Mouse (Mus musculus) MEL (cell line): Measurements from ENCODE around the gene Srp9. TPM values are rescaled to one million over a fixed set of nuclear protein-coding genes. Genes with fewer than 3 reads are reported as not detected.

Experiments used
- DNase-seq: peaks from one replicate; pipeline ENCODE4 v3.0.0; 2011; ENCODE audit warnings: low read depth, low spot score
- H3K27ac ChIP-seq: 2 replicates; pipeline ENCODE4 v1.5.1; 2012; ENCODE audit warnings: low read depth, mild to moderate bottlenecking, control low read depth, low read length, moderate library complexity; ENCODE audit not compliant: control insufficient read depth
- H3K27me3 ChIP-seq, 2 experiments: fragments of 150-350 bp in 1 of 2; sonication (generic) in 1 of 2; 2 replicates each; pipeline ENCODE4 v1.6.1; 2012; ENCODE audit warnings: low read length in 2 of 2, mild to moderate bottlenecking in 2 of 2, improper control_type of control experiment in 1 of 2, moderate library complexity in 1 of 2; ENCODE audit not compliant: insufficient read depth in 2 of 2, control insufficient read depth in 1 of 2
- H3K36me3 ChIP-seq, 2 experiments: 2 replicates each; pipeline ENCODE4 v1.6.1; 2012 to 2014; ENCODE audit warnings: low read length in 2 of 2, improper control_type of control experiment in 1 of 2, inconsistent platforms in 1 of 2, mild to moderate bottlenecking in 1 of 2; ENCODE audit not compliant: insufficient read depth in 2 of 2, control insufficient read depth in 1 of 2
- H3K4me1 ChIP-seq, 2 experiments: fragments of 150-350 bp in 1 of 2; sonication (generic) in 1 of 2; 2 replicates each; pipeline ENCODE4 v1.6.1; 2012; ENCODE audit warnings: low read length in 2 of 2, improper control_type of control experiment in 1 of 2, mild to moderate bottlenecking in 1 of 2; ENCODE audit not compliant: insufficient read depth in 2 of 2, control insufficient read depth in 1 of 2
- H3K4me3 ChIP-seq, 2 experiments: fragments of 150-350 bp in 1 of 2; sonication (generic) in 1 of 2; 2 replicates each; pipeline ENCODE4 v1.5.1; 2012; ENCODE audit warnings: low read depth in 2 of 2, low read length in 2 of 2, mild to moderate bottlenecking in 2 of 2, moderate library complexity in 2 of 2, control low read depth in 1 of 2, improper control_type of control experiment in 1 of 2; ENCODE audit not compliant: control insufficient read depth in 1 of 2, insufficient read depth in 1 of 2
- H3K79me2 ChIP-seq: 2 replicates; pipeline ENCODE4 v1.6.1; 2012; ENCODE audit warnings: mild to moderate bottlenecking, low read length, moderate library complexity; ENCODE audit not compliant: control insufficient read depth, poor library complexity, insufficient read depth
- H3K9ac ChIP-seq: 2 replicates; pipeline ENCODE4 v1.6.1; 2012; ENCODE audit warnings: low read depth, mild to moderate bottlenecking, control low read depth, low read length, moderate library complexity; ENCODE audit not compliant: control insufficient read depth, poor library complexity, severe bottlenecking
- H3K9me3 ChIP-seq: fragments of 150-350 bp; sonication (generic); replicated peaks from 2 replicates; pipeline ENCODE4 v1.6.1; 2012; ENCODE audit warnings: mild to moderate bottlenecking, low read length, improper control_type of control experiment, moderate library complexity; ENCODE audit not compliant: insufficient read depth
- BHLHE40 ChIP-seq: IDR thresholded peaks from 2 replicates; pipeline ENCODE4 v1.6.1; 2012; ENCODE audit warnings: low read depth, mild to moderate bottlenecking, inconsistent platforms, low read length, improper control_type of control experiment, borderline replicate concordance
- CHD1 ChIP-seq: IDR thresholded peaks from 2 replicates; pipeline ENCODE4 v1.6.1; 2012; ENCODE audit warnings: low read depth, mild to moderate bottlenecking, inconsistent platforms, low read length, improper control_type of control experiment
- CHD2 ChIP-seq: IDR thresholded peaks from 2 replicates; pipeline ENCODE4 v1.6.1; 2011; ENCODE audit warnings: low read length, improper control_type of control experiment
- CTCF ChIP-seq, 3 experiments: IDR thresholded peaks in 2 of 3; conservative IDR thresholded peaks in 1 of 3; 2 replicates each; pipeline ENCODE4 v1.5.1; 2011 to 2012; ENCODE audit warnings: low read length in 3 of 3, low read depth in 2 of 3, mild to moderate bottlenecking in 2 of 3, improper control_type of control experiment in 1 of 3, inconsistent platforms in 1 of 3, mixed read lengths in 1 of 3, moderate library complexity in 1 of 3; ENCODE audit not compliant: control insufficient read depth in 1 of 3, insufficient read depth in 1 of 3, poor library complexity in 1 of 3, severe bottlenecking in 1 of 3
- E2F4 ChIP-seq: IDR thresholded peaks from 2 replicates; pipeline ENCODE4 v1.6.1; 2011; ENCODE audit warnings: low read depth, low read length, improper control_type of control experiment, borderline replicate concordance
- EP300 ChIP-seq, 2 experiments: IDR thresholded peaks; 2 replicates each; pipeline ENCODE4 v1.6.1; 2011; ENCODE audit warnings: improper control_type of control experiment in 2 of 2, low read length in 2 of 2, low read depth in 1 of 2, mild to moderate bottlenecking in 1 of 2
- GABPA ChIP-seq: IDR thresholded peaks from 2 replicates; pipeline ENCODE4 v1.6.1; 2012; ENCODE audit warnings: low read depth, mild to moderate bottlenecking, inconsistent platforms, low read length, improper control_type of control experiment, moderate library complexity
- GATA1 ChIP-seq: IDR thresholded peaks from 2 replicates; pipeline ENCODE4 v1.6.1; 2011; ENCODE audit warnings: low read depth, low read length, improper control_type of control experiment
- HCFC1 ChIP-seq: IDR thresholded peaks from 2 replicates; pipeline ENCODE4 v1.6.1; 2012; ENCODE audit warnings: low read depth, mild to moderate bottlenecking, inconsistent platforms, low read length, improper control_type of control experiment, moderate library complexity
- JUND ChIP-seq: IDR thresholded peaks from 2 replicates; pipeline ENCODE4 v1.6.1; 2011; ENCODE audit warnings: low read depth, mild to moderate bottlenecking, improper control_type of control experiment, low read length
- MAFK ChIP-seq: IDR thresholded peaks from 2 replicates; pipeline ENCODE4 v1.6.1; 2011; ENCODE audit warnings: low read depth, mild to moderate bottlenecking, low read length, improper control_type of control experiment, borderline replicate concordance
- MAX ChIP-seq: IDR thresholded peaks from 2 replicates; pipeline ENCODE4 v1.6.1; 2011; ENCODE audit warnings: low read length, improper control_type of control experiment
- MAZ ChIP-seq: IDR thresholded peaks from 2 replicates; pipeline ENCODE4 v1.6.1; 2012; ENCODE audit warnings: low read depth, mild to moderate bottlenecking, inconsistent platforms, low read length, improper control_type of control experiment
- MEF2A ChIP-seq: IDR thresholded peaks from 2 replicates; pipeline ENCODE4 v1.6.1; 2014; ENCODE audit warnings: low read depth, mild to moderate bottlenecking, inconsistent platforms, low read length, improper control_type of control experiment; ENCODE audit not compliant: poor library complexity, insufficient replicate concordance, severe bottlenecking; ENCODE audit errors: extremely low read depth
- MXI1 ChIP-seq: IDR thresholded peaks from 2 replicates; pipeline ENCODE4 v1.6.1; 2011; ENCODE audit warnings: mild to moderate bottlenecking, low read depth, low read length, improper control_type of control experiment
- MYB ChIP-seq: IDR thresholded peaks from 2 replicates; pipeline ENCODE4 v1.6.1; 2011; ENCODE audit warnings: mild to moderate bottlenecking, low read depth, low read length, improper control_type of control experiment
- MYC ChIP-seq: IDR thresholded peaks from 2 replicates; pipeline ENCODE4 v1.6.1; 2011; ENCODE audit warnings: low read depth, mild to moderate bottlenecking, low read length, improper control_type of control experiment, moderate library complexity
- NELFE ChIP-seq: IDR thresholded peaks from 2 replicates; pipeline ENCODE4 v1.6.1; 2011; ENCODE audit warnings: low read depth, low read length, improper control_type of control experiment
- NRF1 ChIP-seq: IDR thresholded peaks from 2 replicates; pipeline ENCODE4 v1.6.1; 2014; ENCODE audit warnings: low read depth, mild to moderate bottlenecking, inconsistent platforms, low read length, improper control_type of control experiment, moderate library complexity; ENCODE audit not compliant: poor library complexity, insufficient read depth, severe bottlenecking
- POLR2AphosphoS2 ChIP-seq: IDR thresholded peaks from 2 replicates; pipeline ENCODE4 v1.6.1; 2011; ENCODE audit warnings: low read length, improper control_type of control experiment
- SIN3A ChIP-seq: IDR thresholded peaks from 2 replicates; pipeline ENCODE4 v1.6.1; 2012; ENCODE audit warnings: low read length, improper control_type of control experiment, inconsistent platforms
- SMC3 ChIP-seq: IDR thresholded peaks from 2 replicates; pipeline ENCODE4 v1.6.1; 2011; ENCODE audit warnings: low read depth, low read length, improper control_type of control experiment
- TAL1 ChIP-seq: IDR thresholded peaks from 2 replicates; pipeline ENCODE4 v1.6.1; 2012; ENCODE audit warnings: mild to moderate bottlenecking, inconsistent platforms, low read length, moderate library complexity, mixed read lengths
- TCF12 ChIP-seq: IDR thresholded peaks from 2 replicates; pipeline ENCODE4 v1.6.1; 2014; ENCODE audit warnings: low read depth, mild to moderate bottlenecking, inconsistent platforms, low read length, improper control_type of control experiment, moderate library complexity
- USF1 ChIP-seq: IDR thresholded peaks from 2 replicates; pipeline ENCODE4 v1.6.1; 2014; ENCODE audit warnings: low read depth, mild to moderate bottlenecking, inconsistent platforms, low read length, improper control_type of control experiment, moderate library complexity
- USF2 ChIP-seq, 2 experiments: IDR thresholded peaks; 2 replicates each; pipeline ENCODE4 v1.6.1; 2011 to 2012; ENCODE audit warnings: improper control_type of control experiment in 2 of 2, low read length in 2 of 2, borderline replicate concordance in 1 of 2, inconsistent platforms in 1 of 2, low read depth in 1 of 2, mild to moderate bottlenecking in 1 of 2; ENCODE audit not compliant: insufficient read depth in 1 of 2
- ZKSCAN1 ChIP-seq: IDR thresholded peaks from 2 replicates; pipeline ENCODE4 v1.6.1; 2012; ENCODE audit warnings: low read depth, mild to moderate bottlenecking, inconsistent platforms, low read length, improper control_type of control experiment, moderate library complexity
- ZMIZ1 ChIP-seq: IDR thresholded peaks from 2 replicates; pipeline ENCODE4 v1.6.1; 2012; ENCODE audit warnings: low read depth, mild to moderate bottlenecking, inconsistent platforms, low read length, improper control_type of control experiment, moderate library complexity
- ZNF384 ChIP-seq: IDR thresholded peaks from 2 replicates; pipeline ENCODE4 v1.6.1; 2012; ENCODE audit warnings: low read depth, mild to moderate bottlenecking, inconsistent platforms, low read length, improper control_type of control experiment
- polyA plus RNA-seq, 2 experiments: library from polyadenylated mRNA; stranded (reverse) in 1 of 2; unstranded in 1 of 2; fragments of >175 nt in 1 of 2; fragments of >200 nt in 1 of 2; gene quantifications; 2 replicates each; pipeline versions ENCODE4 v1.2.1 to v1.2.4; 2012; ENCODE audit warnings: low replicate concordance in 2 of 2, low read depth in 1 of 2; ENCODE audit not compliant: insufficient read length in 2 of 2, insufficient read depth in 1 of 2, missing spikeins in 1 of 2
- total RNA-seq: library from RNA; depleted of rRNA; stranded (reverse); fragments of 300-350 nt; gene quantifications from 2 replicates; pipeline ENCODE4 v1.2.3, GENCODE M21; 2012

The Srp9 gene
- total and polyA plus RNA-seq, 3 experiments: 49.7 to 61.8 TPM; not detected in 1

GRCm38 (mm10) chr1:182122413-182122812, 2.1 kb upstream of the Srp9 start:
- no peak overlapping the region for H3K4me3 ChIP-seq
- no peak for TF ChIP-seq EP300 (IDR thresholded peaks at IDR 0.05; ENCODE audit: low read depth in 1 of 2, low read length in 2 of 2)
- TF ChIP-seq ZKSCAN1: no peak
- no peak for TF ChIP-seq MEF2A
- no peak for TF ChIP-seq MYB
- no peak for TF ChIP-seq E2F4
- TF ChIP-seq CHD1: no peak
- no peak for TF ChIP-seq SMC3
- TF ChIP-seq USF1: no peak
- TF ChIP-seq ZNF384: no peak
- no peak for TF ChIP-seq MAFK
- TF ChIP-seq HCFC1: no peak
- no peak overlapping the region for H3K9ac ChIP-seq
- H3K9me3 ChIP-seq: no peaks in the 10 kb centered on the region
- H3K27ac ChIP-seq: no peak overlapping the region
- H3K27me3 ChIP-seq: peaks cover 0 to 2% of the 10 kb centered on the region in 2 experiments; a peak in 2 of 4 replicates
- peaks cover 22% of the 10 kb centered on the region for H3K79me2 ChIP-seq
- H3K36me3 ChIP-seq: peaks cover 0 to 7% of the 10 kb centered on the region in 2 experiments; a peak in 2 of 4 replicates
- H3K4me1 ChIP-seq: peaks cover 0 to 5% of the 10 kb centered on the region in 2 experiments; a peak in 1 of 4 replicates
- no peak for DNase-seq

DNA sequence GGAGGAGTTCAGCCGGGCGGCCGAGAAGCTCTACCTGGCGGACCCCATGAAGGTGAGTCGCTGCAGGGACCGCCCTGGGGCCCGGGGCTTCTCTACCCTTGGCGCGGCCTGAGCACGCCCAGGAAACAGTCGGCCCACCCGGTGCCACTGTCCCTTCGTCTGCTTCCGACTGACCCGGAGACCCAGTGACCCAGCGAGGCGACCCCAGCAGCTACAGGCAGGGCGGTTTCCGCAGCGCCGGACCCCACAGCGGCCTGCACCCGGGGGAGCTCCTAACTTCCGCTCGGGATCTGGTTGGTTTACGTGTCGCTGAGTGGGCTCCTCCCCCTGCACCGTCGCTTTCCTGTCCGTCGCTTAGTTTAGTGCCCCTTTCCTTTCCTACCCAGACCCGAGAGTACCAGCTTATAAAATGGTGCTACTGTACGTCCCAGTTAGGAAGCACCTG, 409 bp downstream of the Srp9 start:
- DNase-seq: peak; percentile 95
- Histone ChIP-seq H3K9me3 (no peaks in the 10 kb centered on the region), H3K4me3 (peak overlapping the region; percentile 87 to 94), H3K9ac (peak overlapping the region; percentile 95), H3K27me3 (peaks cover 0 to under 1% of the 10 kb centered on the region in 2 experiments; a peak in 2 of 4 replicates), H3K79me2 (peaks cover 32% of the 10 kb centered on the region), H3K27ac (peak overlapping the region; percentile 56), H3K4me1 (peaks cover 0 to 5% of the 10 kb centered on the region in 2 experiments; a peak in 1 of 4 replicates), H3K36me3 (peaks cover 0 to 7% of the 10 kb centered on the region in 2 experiments)
- TF ChIP-seq EP300 (IDR thresholded peaks at IDR 0.05; ENCODE audit: low read depth in 1 of 2, low read length in 2 of 2) (no peak), MXI1 (peak; percentile 51), HCFC1 (peak; percentile 88), MEF2A (no peak), TAL1 (no peak), JUND (no peak), TCF12 (peak; percentile 5; the same call in 1 of the 2 replicates), USF2 (IDR thresholded peaks at IDR 0.05; ENCODE audit: borderline replicate concordance in 1 of 2, insufficient read depth in 1 of 2, low read depth in 1 of 2, low read length in 2 of 2) (no peak), CHD2 (no peak), MAFK (no peak), MAX (no peak), CHD1 (no peak), GATA1 (no peak), BHLHE40 (no peak), USF1 (no peak), NRF1 (peak; percentile 15; the same call in 1 of the 2 replicates), ZKSCAN1 (no peak), E2F4 (no peak), NELFE (peak; percentile 84), GABPA (no peak), POLR2AphosphoS2 (peak; percentile 69; the same call in 1 of the 2 replicates), MYC (no peak), ZMIZ1 (peak; percentile 67; the same call in 1 of the 2 replicates), MAZ (peak; percentile 1; the same call in 1 of the 2 replicates), SMC3 (no peak), CTCF (IDR thresholded peaks at IDR 0.05 in 2 of 3, conservative IDR thresholded peaks at IDR 0.05 in 1 of 3; ENCODE audit: control insufficient read depth in 1 of 3, insufficient read depth in 1 of 3, low read depth in 2 of 3, low read length in 3 of 3, poor library complexity in 1 of 3, severe bottlenecking in 1 of 3) (no peak), SIN3A (peak; percentile 51)
